Mouse (Mus musculus) intestine, embryonic 16.5 days (tissue): Measurements from ENCODE around the gene Lpar2. TPM values are rescaled to one million over a fixed set of nuclear protein-coding genes. Genes with fewer than 3 reads are reported as not detected.

Source experiments
- ATAC-seq: fragments of 200-750 bp; cut with Nextera tagmentation; 2 replicates; pipeline ENCODE4 v1.8.0; 2017; ENCODE audit warnings: moderate TSS enrichment, moderate library complexity
- H3K27ac ChIP-seq: fragments of 300-500 bp; sonication (generic); 2 replicates; pipeline ENCODE4 v1.5.1; 2014; ENCODE audit warnings: mild to moderate bottlenecking, low read length
- H3K27me3 ChIP-seq: fragments of 300-500 bp; sonication (generic); replicated peaks from 2 replicates; pipeline ENCODE4 v1.6.1; 2014; ENCODE audit warnings: low read length, control low read depth, mixed read lengths; ENCODE audit not compliant: control insufficient read depth, insufficient read depth
- H3K36me3 ChIP-seq: fragments of 300-500 bp; sonication (generic); 2 replicates; pipeline ENCODE4 v1.6.1; 2014; ENCODE audit warnings: low read length, control low read depth; ENCODE audit not compliant: control insufficient read depth, insufficient read depth
- H3K4me1 ChIP-seq: fragments of 300-500 bp; sonication (generic); 2 replicates; pipeline ENCODE4 v1.6.1; 2014; ENCODE audit warnings: low read length, control low read depth, mixed read lengths; ENCODE audit not compliant: control insufficient read depth, insufficient read depth
- H3K4me2 ChIP-seq: fragments of 300-500 bp; sonication (generic); 2 replicates; pipeline ENCODE4 v1.6.1; 2014; ENCODE audit warnings: low read depth, low read length, control low read depth
- H3K4me3 ChIP-seq: fragments of 300-500 bp; sonication (generic); 2 replicates; pipeline ENCODE4 v1.5.1; 2014; ENCODE audit warnings: mild to moderate bottlenecking, low read length
- H3K9ac ChIP-seq: fragments of 300-500 bp; sonication (generic); 2 replicates; pipeline ENCODE4 v1.6.1; 2014; ENCODE audit warnings: low read depth, low read length
- H3K9me3 ChIP-seq: fragments of 300-500 bp; sonication (generic); 2 replicates; pipeline ENCODE4 v1.6.1; 2016; ENCODE audit warnings: low read length, control low read depth; ENCODE audit not compliant: control insufficient read depth
- WGBS: fragments of 180-500 bp; shearing (Covaris S2); extraction: QIAGEN DNeasy Blood & Tissue Kit; methylation state at CpG from one replicate; pipeline ENCODE4 v1.1.7; 2014; 5-methylcytosine and 5-hydroxymethylcytosine counted together
- polyA plus RNA-seq: library from polyadenylated mRNA; unstranded; fragments of >200 nt; fragmentation: Nextera tagmentation; extraction: Ambion mirVana; gene quantifications from 2 replicates; pipeline ENCODE4 v1.2.1, GENCODE M21; 2015

Gene Lpar2
- polyA plus RNA-seq, 1 experiment from 2014 or later: 0.32 TPM

DNA sequence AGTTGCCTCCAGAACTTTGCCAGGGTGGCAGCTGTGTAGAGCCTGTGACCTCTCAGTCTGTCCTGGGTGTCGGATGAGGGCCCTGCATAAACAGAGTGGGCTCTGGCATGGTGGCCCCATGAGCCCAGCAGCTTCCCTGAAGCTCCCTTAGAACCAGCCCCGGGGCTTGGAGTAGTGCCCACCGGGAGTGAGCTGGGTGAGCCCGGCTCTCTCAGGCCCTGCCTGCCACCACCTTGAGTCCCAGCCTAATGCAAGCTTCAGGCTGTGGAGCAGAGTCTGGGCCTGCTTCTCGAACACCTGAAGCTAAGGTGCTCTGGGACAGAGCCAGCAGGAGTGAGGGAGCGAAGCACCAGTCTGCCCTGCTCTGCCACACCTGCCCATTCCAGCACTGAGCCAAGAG, 48.7 kb downstream of the Lpar2 start:
- Histone ChIP-seq H3K9me3 (no peaks in the 10 kb centered on the region), H3K9ac (no peak overlapping the region), H3K4me1 (no peaks in the 10 kb centered on the region), H3K4me3 (no peak overlapping the region), H3K36me3 (no peaks in the 10 kb centered on the region), H3K27me3 (no peaks in the 10 kb centered on the region), H3K4me2 (no peak overlapping the region), H3K27ac (no peak overlapping the region)
- ATAC-seq: no peak
- 81% methylated on average over 6 of the region's 6 CpGs for WGBS

DNA sequence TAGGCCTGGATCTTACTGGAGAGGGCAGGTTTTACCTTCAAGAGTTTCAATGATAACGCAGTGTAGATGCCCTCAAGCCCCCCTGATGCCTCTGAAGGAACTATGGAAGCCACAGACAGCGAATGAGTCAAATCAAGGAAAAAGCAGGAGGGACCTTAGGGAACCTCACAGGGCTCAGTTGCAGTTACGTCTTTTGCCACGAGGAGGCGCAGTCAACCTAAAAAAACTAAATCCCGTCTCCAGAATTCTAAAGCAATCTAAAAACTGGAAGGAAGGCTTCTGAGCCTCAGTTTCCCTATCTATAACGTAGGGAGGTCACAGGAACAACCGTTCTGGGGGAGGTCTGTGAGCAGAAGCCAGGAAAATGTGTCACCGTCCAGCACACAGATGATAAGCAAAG, 51.9 kb downstream of the Lpar2 start:
- H3K4me3 ChIP-seq: no peak overlapping the region
- H3K27me3 ChIP-seq: no peaks in the 10 kb centered on the region
- H3K4me2 ChIP-seq: no peak overlapping the region
- H3K9ac ChIP-seq: no peak overlapping the region
- no peaks in the 10 kb centered on the region for H3K36me3 ChIP-seq
- 12% methylated on average over 9 of the region's 9 CpGs for WGBS
- ATAC-seq: no peak
- H3K4me1 ChIP-seq: no peaks in the 10 kb centered on the region
- H3K27ac ChIP-seq: no peak overlapping the region
- no peaks in the 10 kb centered on the region for H3K9me3 ChIP-seq

GRCm38 (mm10) chr8:69874654-69875053, 52.4 kb downstream of the Lpar2 start:
- no peak overlapping the region for H3K4me2 ChIP-seq
- no peaks in the 10 kb centered on the region for H3K36me3 ChIP-seq
- H3K4me3 ChIP-seq: no peak overlapping the region
- peaks cover 3% of the 10 kb centered on the region for H3K27me3 ChIP-seq
- no peak overlapping the region for H3K9ac ChIP-seq
- WGBS: 82% methylated on average over 13 of the region's 13 CpGs
- ATAC-seq: no peak
- no peak overlapping the region for H3K27ac ChIP-seq
- H3K4me1 ChIP-seq: no peaks in the 10 kb centered on the region
- no peaks in the 10 kb centered on the region for H3K9me3 ChIP-seq

GRCm38 (mm10) chr8:69876097-69876496, 53.9 kb downstream of the Lpar2 start:
- Histone ChIP-seq H3K27ac (no peak overlapping the region), H3K4me2 (no peak overlapping the region), H3K4me3 (no peak overlapping the region), H3K9ac (no peak overlapping the region), H3K36me3 (no peaks in the 10 kb centered on the region), H3K27me3 (peaks cover 17% of the 10 kb centered on the region), H3K9me3 (no peaks in the 10 kb centered on the region), H3K4me1 (no peaks in the 10 kb centered on the region)
- WGBS: 51% methylated on average over 10 of the region's 10 CpGs
- ATAC-seq: no peak

DNA sequence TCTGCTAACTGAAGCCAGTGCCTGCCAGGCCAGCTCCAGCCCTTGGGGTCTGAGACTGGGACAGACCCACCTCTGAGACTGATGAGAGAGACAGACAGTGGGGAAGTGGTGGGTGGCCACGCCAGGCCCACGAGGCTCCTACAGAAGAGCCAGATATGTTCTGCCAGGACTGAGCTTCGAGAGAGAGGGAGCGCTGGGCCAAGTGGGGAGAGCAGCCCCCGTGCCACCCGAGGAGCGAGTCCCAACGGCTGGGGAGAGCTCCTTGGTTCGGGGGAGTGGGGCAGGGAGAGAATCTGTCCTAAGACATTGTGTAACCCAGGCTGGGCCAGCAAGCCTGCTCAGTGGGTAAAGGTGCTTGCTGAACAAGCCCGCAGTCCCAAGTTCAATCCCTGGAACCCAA, 54.7 kb downstream of the Lpar2 start:
- H3K4me3 ChIP-seq: no peak overlapping the region
- H3K4me1 ChIP-seq: peaks cover 9% of the 10 kb centered on the region
- H3K9me3 ChIP-seq: no peaks in the 10 kb centered on the region
- no peak overlapping the region for H3K9ac ChIP-seq
- ATAC-seq: no peak
- H3K27ac ChIP-seq: no peak overlapping the region
- 73% methylated on average over 10 of the region's 10 CpGs for WGBS
- H3K4me2 ChIP-seq: no peak overlapping the region
- H3K27me3 ChIP-seq: peaks cover 26% of the 10 kb centered on the region
- no peaks in the 10 kb centered on the region for H3K36me3 ChIP-seq

GRCm38 (mm10) chr8:69877396-69877795, 55.2 kb downstream of the Lpar2 start:
- Histone ChIP-seq H3K9ac (no peak overlapping the region), H3K36me3 (no peaks in the 10 kb centered on the region), H3K4me3 (no peak overlapping the region), H3K27ac (no peak overlapping the region), H3K4me1 (peaks cover 9% of the 10 kb centered on the region), H3K9me3 (no peaks in the 10 kb centered on the region), H3K4me2 (no peak overlapping the region), H3K27me3 (peaks cover 30% of the 10 kb centered on the region)
- WGBS: 80% methylated on average over 4 of the region's 4 CpGs
- no peak for ATAC-seq

DNA sequence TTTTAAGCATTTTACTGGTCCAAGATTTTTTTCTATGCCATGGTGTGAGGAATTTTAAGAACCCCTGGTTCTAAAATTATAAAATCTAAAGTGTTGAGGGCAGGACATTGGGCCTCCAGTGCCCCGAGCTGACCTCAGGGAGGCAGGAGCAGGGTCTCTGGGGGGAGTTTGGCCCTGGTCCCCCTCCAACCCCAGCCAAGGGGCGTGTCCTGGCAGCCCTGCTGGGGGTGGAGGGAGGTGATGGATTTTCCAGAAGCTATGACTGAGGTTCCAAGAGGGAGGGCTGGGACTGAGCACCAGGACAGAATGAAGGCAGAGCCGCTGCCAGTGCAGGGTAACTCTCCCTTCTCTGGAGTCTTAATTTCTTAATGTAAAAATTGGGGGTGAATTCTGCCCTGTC, 55.8 kb downstream of the Lpar2 start:
- Histone ChIP-seq H3K9ac (no peak overlapping the region), H3K4me1 (peaks cover 12% of the 10 kb centered on the region), H3K4me2 (no peak overlapping the region), H3K27me3 (peaks cover 36% of the 10 kb centered on the region), H3K27ac (no peak overlapping the region), H3K9me3 (no peaks in the 10 kb centered on the region), H3K36me3 (no peaks in the 10 kb centered on the region), H3K4me3 (no peak overlapping the region)
- 63% methylated on average over 3 of the region's 3 CpGs for WGBS
- ATAC-seq: no peak

DNA sequence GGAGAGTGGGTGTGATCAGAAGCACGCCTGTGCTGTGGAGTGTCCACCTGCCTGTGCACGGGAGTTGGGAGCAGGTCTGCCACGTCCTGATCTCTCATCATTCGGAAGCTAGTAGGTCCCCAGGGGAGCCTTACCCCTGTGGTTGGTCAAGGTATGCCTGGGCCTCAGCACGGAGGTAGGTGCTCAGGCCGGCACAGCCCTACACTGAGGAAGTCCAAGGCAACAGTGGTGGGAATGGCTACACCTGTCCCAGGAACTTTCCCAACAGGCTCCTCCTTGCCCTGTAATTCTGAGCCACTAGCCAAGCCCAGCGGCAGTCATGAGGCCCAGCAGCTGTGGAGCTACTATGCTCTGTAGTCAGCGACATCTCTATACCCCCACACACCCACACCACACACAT, 57.4 kb downstream of the Lpar2 start:
- peak; percentile 56; the same call in 1 of the 2 replicates for ATAC-seq
- Histone ChIP-seq H3K9ac (no peak overlapping the region), H3K27ac (no peak overlapping the region), H3K4me2 (no peak overlapping the region), H3K9me3 (no peaks in the 10 kb centered on the region), H3K27me3 (peaks cover 53% of the 10 kb centered on the region), H3K4me3 (no peak overlapping the region), H3K36me3 (no peaks in the 10 kb centered on the region), H3K4me1 (peaks cover 12% of the 10 kb centered on the region)
- WGBS: 54% methylated on average over 8 of the region's 8 CpGs

Other genes with a start within 250 kb of the Lpar2 start
- gene Zfp868, start 196.9 kb upstream of the Lpar2 start, polyA plus RNA-seq: 15.1 and 16.4 TPM in 2 replicates
- 0.84 and 1.2 TPM in 2 replicates for gene Zfp964, start 167.9 kb upstream of the Lpar2 start, polyA plus RNA-seq
- 21.6 and 23.2 TPM in 2 replicates for gene Zfp869, start 111.7 kb upstream of the Lpar2 start, polyA plus RNA-seq
- 4.9 and 6.2 TPM in 2 replicates for gene Zfp963, start 72.5 kb upstream of the Lpar2 start, polyA plus RNA-seq
- 0.54 TPM in 1 of 2 replicates, not detected in the other for gene Gm20422, start 47.5 kb upstream of the Lpar2 start, polyA plus RNA-seq
- 50.0 and 53.7 TPM in 2 replicates for gene Atp13a1, start 31.3 kb upstream of the Lpar2 start, polyA plus RNA-seq
- 15.6 and 16.7 TPM in 2 replicates for gene Zfp866, start 31.3 kb upstream of the Lpar2 start, polyA plus RNA-seq
- 8.2 and 13.5 TPM in 2 replicates for gene Gmip, start 13.8 kb upstream of the Lpar2 start, polyA plus RNA-seq
- 2.7 and 2.9 TPM in 2 replicates for gene Pbx4, start 10.1 kb downstream of the Lpar2 start, polyA plus RNA-seq
- gene Cilp2, start 65.3 kb downstream of the Lpar2 start, polyA plus RNA-seq: 0.51 and 0.53 TPM in 2 replicates
- gene Tssk6, start 79.8 kb downstream of the Lpar2 start, polyA plus RNA-seq: 2.8 TPM in 2 replicates
- gene Ndufa13, start 80.1 kb downstream of the Lpar2 start, polyA plus RNA-seq: 233 and 243 TPM in 2 replicates
- gene Yjefn3, start 80.3 kb downstream of the Lpar2 start, polyA plus RNA-seq: 3.2 and 3.8 TPM in 2 replicates
- 36.0 and 38.9 TPM in 2 replicates for gene Gatad2a, start 174.0 kb downstream of the Lpar2 start, polyA plus RNA-seq
- gene Mau2, start 220.3 kb downstream of the Lpar2 start, polyA plus RNA-seq: 44.4 and 45.5 TPM in 2 replicates
- 33.0 and 37.0 TPM in 2 replicates for gene Sugp1, start 220.4 kb downstream of the Lpar2 start, polyA plus RNA-seq